Comparison of ENCODE assay signal across 8 mouse cellular contexts in genomic region chr8:69973063-69973441, GRCm38 (mm10). TPM values are rescaled to one million over a fixed set of nuclear protein-coding genes. Genes with fewer than 3 reads are reported as not detected.
A peak's percentile ranks its signal among the peaks of the same experiment; 100 is the strongest.
DNase-seq lines count a peak whose midpoint lies in the region; ATAC-seq and TF ChIP-seq lines count a peak whose summit lies in the region.

No protein-coding gene starts in this region.

- H3K9me3 ChIP-seq in heart, embryonic 14.5 days (ENCODE audit: control insufficient read depth, low read length): no peaks in the 10 kb centered on the region
- H3K9me3 ChIP-seq in ES-E14 (ENCODE audit: control insufficient read depth, insufficient read depth, low read depth, low read length): no peaks in the 10 kb centered on the region
- no peaks in the 10 kb centered on the region for H3K9me3 ChIP-seq in forebrain, postnatal 0 days (ENCODE audit: low read length)

- no peaks in the 10 kb centered on the region for H3K36me3 ChIP-seq in heart, embryonic 14.5 days (ENCODE audit: control insufficient read depth, insufficient read depth, low read length)
- H3K36me3 ChIP-seq in ES-E14 (ENCODE audit: control insufficient read depth, insufficient read depth, low read length, poor library complexity, severe bottlenecking): peaks cover 6% of the 10 kb centered on the region; the same call in 1 of the 2 replicates
- H3K36me3 ChIP-seq in forebrain, postnatal 0 days (ENCODE audit: insufficient read depth): no peaks in the 10 kb centered on the region
- H3K36me3 ChIP-seq in macrophage (ENCODE audit: inconsistent target): no peaks in the 10 kb centered on the region

- DNase-seq in heart, adult 9 months (ENCODE audit: low spot score in 2 of 2): no peak
- no peak for DNase-seq in ES-E14 (ENCODE audit: low read depth, low spot score)
- no peak for DNase-seq in forebrain, postnatal 0 days
- DNase-seq in ovary, postnatal 36 days (ENCODE audit: low spot score): no peak
- no peak for DNase-seq in adrenal gland, adult 2 months
- DNase-seq in kidney, postnatal 25 days: no peak

- H3K4me3 ChIP-seq in heart, embryonic 14.5 days (ENCODE audit: control insufficient read depth in 1 of 2, insufficient read depth in 1 of 2, low read depth in 1 of 2, low read length in 2 of 2): peak overlapping the region; percentile 91 to 100
- peak overlapping the region; percentile 99 for H3K4me3 ChIP-seq in ES-E14 (ENCODE audit: insufficient read depth in 1 of 2, low read depth in 1 of 2, low read length in 2 of 2, poor library complexity in 1 of 2, severe bottlenecking in 1 of 2)
- H3K4me3 ChIP-seq in forebrain, postnatal 0 days (ENCODE audit: low read depth, low read length): peak overlapping the region; percentile 86
- peak overlapping the region; percentile 28; the same call in 1 of the 2 replicates for H3K4me3 ChIP-seq in macrophage (ENCODE audit: inconsistent target)

- peak overlapping the region; percentile 97 for H3K9ac ChIP-seq in heart, embryonic 14.5 days (ENCODE audit: low read length)
- peak overlapping the region; percentile 99 for H3K9ac ChIP-seq in ES-E14 (ENCODE audit: insufficient read depth, low read depth, low read length, poor library complexity, severe bottlenecking)
- peak overlapping the region; percentile 54 for H3K9ac ChIP-seq in forebrain, postnatal 0 days

- TF ChIP-seq CTCF in forebrain, postnatal 0 days (IDR thresholded peaks at IDR 0.05; ENCODE audit: low read depth): no peak

- H3K27ac ChIP-seq in heart, embryonic 14.5 days (replicated peaks in 1 of 2; ENCODE audit: control insufficient read depth in 1 of 2, insufficient read depth in 1 of 2, low read depth in 2 of 2, low read length in 2 of 2): 0 out of 4 replicates have a peak overlapping the region, but pooled peaks of 1 of the 2 experiments have one; percentile 90
- no peak overlapping the region for H3K27ac ChIP-seq in ES-E14 (ENCODE audit: insufficient read depth, low read depth, low read length, poor library complexity, severe bottlenecking)
- H3K27ac ChIP-seq in forebrain, postnatal 0 days (ENCODE audit: low read depth, low read length): no peak overlapping the region
- H3K27ac ChIP-seq in macrophage: no peak overlapping the region

- peaks cover 93% of the 10 kb centered on the region for H3K79me2 ChIP-seq in macrophage (ENCODE audit: inconsistent target)

- no peaks in the 10 kb centered on the region for H3K27me3 ChIP-seq in heart, embryonic 14.5 days (ENCODE audit: control insufficient read depth, insufficient read depth, low read length)
- H3K27me3 ChIP-seq in forebrain, postnatal 0 days (ENCODE audit: insufficient read depth, low read length): no peaks in the 10 kb centered on the region

- peak overlapping the region; percentile 90 for H3K4me2 ChIP-seq in heart, embryonic 14.5 days (ENCODE audit: low read length)
- peak overlapping the region; percentile 90 for H3K4me2 ChIP-seq in forebrain, postnatal 0 days (ENCODE audit: low read depth)

- in situ Hi-C loops in ES-E14 (cut with MboI; ENCODE audit: low sequenced_read_pairs in 2 of 2, unreplicated experiment in 2 of 2): no loop called here

- WGBS in heart, embryonic 14.5 days: 13% methylated on average over 7 of the region's 7 CpGs
- 13% methylated on average over 7 of the region's 7 CpGs for WGBS in forebrain, postnatal 0 days
- 57% methylated on average over 7 of the region's 7 CpGs for WGBS in macrophage (ENCODE audit: missing documents)

- peaks cover 14 to 46% of the 10 kb centered on the region in 2 experiments for H3K4me1 ChIP-seq in heart, embryonic 14.5 days (ENCODE audit: control insufficient read depth in 2 of 2, insufficient read depth in 2 of 2, low read length in 2 of 2)
- peaks cover 10 to 15% of the 10 kb centered on the region in 2 experiments for H3K4me1 ChIP-seq in ES-E14 (ENCODE audit: control insufficient read depth in 2 of 2, insufficient read depth in 2 of 2, low read length in 2 of 2, poor library complexity in 1 of 2)
- H3K4me1 ChIP-seq in forebrain, postnatal 0 days (ENCODE audit: insufficient read depth): peaks cover 2% of the 10 kb centered on the region; the same call in 1 of the 2 replicates

- ATAC-seq in heart, embryonic 14.5 days (ENCODE audit: insufficient number of reproducible peaks, insufficient read depth, low FRiP score, low read depth): no peak
- no peak for ATAC-seq in forebrain, postnatal 0 days

TF ChIP-seq in ES-E14, 5 proteins besides CTCF, POLR2A, EP300 and RAD21:
- TF ChIP-seq MAFK (IDR thresholded peaks at IDR 0.05; ENCODE audit: insufficient read depth, low read depth, low read length) (no peak), HCFC1 (IDR thresholded peaks at IDR 0.05; ENCODE audit: borderline replicate concordance, insufficient read depth, low read length) (no peak), ZC3H11A (IDR thresholded peaks at IDR 0.05; ENCODE audit: borderline replicate concordance, low read depth, low read length) (no peak), CHD2 (IDR thresholded peaks at IDR 0.05; ENCODE audit: low read depth, low read length) (no peak), ZNF384 (IDR thresholded peaks at IDR 0.05; ENCODE audit: low read depth, low read length) (no peak)
TF ChIP-seq in ES-E14: peak in this region for 0.

RNA-seq across cellular contexts. Expression of gene Gatad2a, which starts 23.1 kb away (rescaled TPM):
- polyA plus RNA-seq in heart, embryonic 14.5 days (2014; fragmentation: Nextera tagmentation; extraction: Ambion mirVana): 52.2 and 53.3 TPM in 2 replicates
- 139 and 148 TPM in 2 replicates for total RNA-seq in ES-E14 (2012; rRNA removed)
- 22.9 and 27.8 TPM in 2 replicates for total RNA-seq in forebrain, postnatal 0 days (2014; rRNA removed)
- 21.7 and 24.9 TPM in 2 replicates for polyA plus RNA-seq in forebrain, postnatal 0 days (2015; fragmentation: Nextera tagmentation; extraction: Ambion mirVana)
- total RNA-seq in macrophage (2018; cell fraction: chromatin; rRNA removed): 100 to 1,000 TPM in 6 of 26 experiments, 10 to 100 TPM in 20; 28.5 to 185 (median 83.8) TPM
- 10 to 100 TPM; 60.9 to 96.4 (median 79.3) TPM for total RNA-seq in macrophage (2018; cell fraction: cytosol; rRNA removed)
- total RNA-seq in macrophage (2018; cell fraction: nucleus; rRNA removed): 100 to 1,000 TPM in 1 of 26 experiments, 10 to 100 TPM in 25; 33.3 to 121 (median 69.3) TPM
- polyA plus RNA-seq in macrophage (2018): 38.2 to 65.2 TPM (median 54.8 TPM) in 3 replicates
- 100 to 1,000 TPM; 102 to 116 TPM for total RNA-seq in adrenal gland, adult 2 months (2021)
- polyA plus RNA-seq in adrenal gland, adult 2 months (2012; rRNA removed): 92.3 and 105 TPM in 2 replicates

Comparison
In these comparisons a context has a peak if more than half of its experiments do, and no peak if none do; other contexts are left out.
1. H3K4me3 ChIP-seq: peak in every context shown above with its lines; median percentile 99 in ES-E14; 96 in heart, embryonic 14.5 days; 86 in forebrain, postnatal 0 days; 28 in macrophage.